Mouse (Mus musculus): ENCODE measurements around the gene Spsb4. TPM values are rescaled to one million over a fixed set of nuclear protein-coding genes. Genes with fewer than 3 reads are reported as not detected.

The Spsb4 gene
- total and polyA plus RNA-seq, 2 experiments from 2014 or later = 31.8 to 36.4 TPM

GRCm38 (mm10) chr9:96893582-96893981, 125.1 kb downstream of the Spsb4 start:
- Histone ChIP-seq H3K9me3 (replicated peaks; ENCODE audit: control insufficient read depth, low read length) (no peaks in the 10 kb centered on the region), H3K4me3 (ENCODE audit: low read depth, low read length) (no peak overlapping the region), H3K36me3 (replicated peaks; ENCODE audit: control insufficient read depth, insufficient read depth, low read length) (no peaks in the 10 kb centered on the region), H3K27ac (ENCODE audit: low read depth) (no peak overlapping the region), H3K27me3 (ENCODE audit: control insufficient read depth, insufficient read depth, low read length) (0 out of 2 replicates have a peak, but pooled peaks cover 5% of the 10 kb centered on the region), H3K9ac (replicated peaks; ENCODE audit: low read depth, low read length) (no peak overlapping the region), H3K4me1 (ENCODE audit: control insufficient read depth, insufficient read depth) (no peaks in the 10 kb centered on the region), H3K4me2 (ENCODE audit: low read depth, low read length) (no peak overlapping the region)
- TF ChIP-seq CTCF (IDR thresholded peaks at IDR 0.05; ENCODE audit: low read depth) (no peak), EP300 (IDR thresholded peaks at IDR 0.05; ENCODE audit: low read depth) (no peak)
- 87% methylated on average over 5 of the region's 5 CpGs for WGBS
- DNase-seq (ENCODE audit: low spot score) (no peak), ATAC-seq (ENCODE audit: insufficient read depth, low read depth) (no peak)

Other genes starting within 250 kb of the Spsb4 start
- 27.3 and 89.9 TPM in 2 replicates for gene Pxylp1, start 126.2 kb downstream of the Spsb4 start, total RNA-seq (2014; rRNA removed; ENCODE audit: low replicate concordance)
- gene Pxylp1, start 126.2 kb downstream of the Spsb4 start, polyA plus RNA-seq (2015; fragmentation: Nextera tagmentation; extraction: Ambion mirVana) = 12.8 and 14.4 TPM in 2 replicates
- 43.5 and 52.9 TPM in 2 replicates for gene Slc25a36, start 92.3 kb upstream of the Spsb4 start, total RNA-seq (2014; rRNA removed; ENCODE audit: low replicate concordance)
- 25.9 and 26.7 TPM in 2 replicates for gene Slc25a36, start 92.3 kb upstream of the Spsb4 start, polyA plus RNA-seq (2015; fragmentation: Nextera tagmentation; extraction: Ambion mirVana)

All from heart, postnatal 0 days (tissue).